Comparison of ENCODE assay signal across 9 mouse cellular contexts in the genomic region with DNA sequence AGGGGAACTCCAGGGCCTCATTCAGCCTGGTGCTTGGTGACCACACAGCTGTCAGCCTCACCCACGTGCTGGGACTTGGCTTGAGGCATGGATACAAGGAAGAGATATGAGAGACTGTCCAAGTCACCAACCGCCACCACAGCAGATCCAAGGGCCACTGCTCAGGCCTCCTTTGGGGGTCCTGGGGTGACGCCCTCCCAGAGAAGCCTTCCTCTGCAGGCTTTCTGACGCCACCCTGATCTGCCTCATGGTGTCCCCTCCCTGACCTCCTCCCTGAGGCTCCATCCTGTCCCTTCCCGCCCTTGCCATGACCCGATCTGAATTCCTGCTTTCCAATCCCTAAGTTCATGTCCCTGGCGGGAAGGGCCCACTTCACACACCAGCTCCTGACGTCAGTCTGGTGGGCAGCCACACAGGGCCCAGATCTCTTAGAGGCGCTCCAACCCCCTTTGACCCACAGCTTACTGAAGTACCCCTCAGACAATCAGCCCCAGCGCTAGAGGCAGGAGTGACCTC. TPM values are rescaled to one million over a fixed set of nuclear protein-coding genes. Genes with fewer than 3 reads are reported as not detected.
DNase-seq lines count a peak whose midpoint lies in the region; ATAC-seq and TF ChIP-seq lines count a peak whose summit lies in the region.
"Had no signal": no experiment of that assay in that cellular context is flagged by ENCODE, and none has a peak within 500 bp of the region (broad histone marks: within the 10 kb centered on the region; RNA-seq: fewer than 3 reads in every experiment).

No protein-coding gene starts in this region.

- no peak overlapping the region for H3K4me3 ChIP-seq in heart, adult 2 months
- H3K4me3 ChIP-seq in embryonic facial prominence, embryonic 15.5 days (replicated peaks): no peak overlapping the region
- H3K4me3 ChIP-seq in midbrain, embryonic 16.5 days (ENCODE audit: low read depth, low read length): no peak overlapping the region

- no peaks in the 10 kb centered on the region for H3K9me3 ChIP-seq in embryonic facial prominence, embryonic 15.5 days (replicated peaks)
- H3K9me3 ChIP-seq in midbrain, embryonic 16.5 days (replicated peaks; ENCODE audit: control insufficient read depth, low read length, poor library complexity, severe bottlenecking): peaks cover 4% of the 10 kb centered on the region; the same call in 1 of the 2 replicates

- no peak for ATAC-seq in embryonic facial prominence, embryonic 15.5 days (ENCODE audit: insufficient number of reproducible peaks, low FRiP score, low TSS enrichment, low read depth)
- ATAC-seq in midbrain, embryonic 16.5 days: no peak
- no peak for ATAC-seq in cerebellum, adult (ENCODE audit: insufficient number of reproducible peaks, low FRiP score, low TSS enrichment)

- TF ChIP-seq EP300 in heart, adult 2 months (IDR thresholded peaks at IDR 0.05; ENCODE audit: insufficient read depth, low read depth, low read length): no peak

- H3K9ac ChIP-seq in heart, adult 2 months (ENCODE audit: low read depth, low read length): no peak overlapping the region
- no peak overlapping the region for H3K9ac ChIP-seq in embryonic facial prominence, embryonic 15.5 days
- H3K9ac ChIP-seq in midbrain, embryonic 16.5 days (ENCODE audit: low read depth, low read length): no peak overlapping the region

- H3K27me3 ChIP-seq in heart, adult 2 months (ENCODE audit: control insufficient read depth, insufficient read depth, low read length): no peaks in the 10 kb centered on the region
- H3K27me3 ChIP-seq in embryonic facial prominence, embryonic 15.5 days: no peaks in the 10 kb centered on the region
- no peaks in the 10 kb centered on the region for H3K27me3 ChIP-seq in midbrain, embryonic 16.5 days (ENCODE audit: control insufficient read depth, insufficient read depth, low read depth, low read length)

- DNase-seq in heart, adult 2 months: no peak
- DNase-seq in heart, postnatal 25 days (ENCODE audit: low spot score): no peak
- peak; percentile 48 to 59 for DNase-seq in kidney, postnatal 36 days
- DNase-seq in ovary, adult 18-20 months (ENCODE audit: low spot score): no peak
- no peak for DNase-seq in thymus, postnatal 14 days
- DNase-seq: thymus, postnatal 4 days had no signal

- intact Hi-C loops in heart, adult 2 months (cut with DNase I): no loop called here
- intact Hi-C loops in heart, postnatal 25 days (cut with DNase I): no loop called here

- H3K36me3 ChIP-seq in heart, adult 2 months (ENCODE audit: control insufficient read depth, insufficient read depth, low read length): no peaks in the 10 kb centered on the region
- H3K36me3 ChIP-seq in embryonic facial prominence, embryonic 15.5 days: no peaks in the 10 kb centered on the region
- H3K36me3 ChIP-seq in midbrain, embryonic 16.5 days (ENCODE audit: control insufficient read depth, insufficient read depth, low read length): no peaks in the 10 kb centered on the region

- H3K79me2 ChIP-seq in heart, adult 2 months (replicated peaks; ENCODE audit: control insufficient read depth, insufficient read depth, low read length): no peaks in the 10 kb centered on the region

- H3K4me1 ChIP-seq in heart, adult 2 months (ENCODE audit: control insufficient read depth, insufficient read depth, low read length): peaks cover 18% of the 10 kb centered on the region
- peaks cover 24% of the 10 kb centered on the region for H3K4me1 ChIP-seq in embryonic facial prominence, embryonic 15.5 days
- H3K4me1 ChIP-seq in midbrain, embryonic 16.5 days (ENCODE audit: control insufficient read depth, insufficient read depth, low read length): peaks cover 16% of the 10 kb centered on the region

- TF ChIP-seq CTCF in heart, adult 2 months (IDR thresholded peaks at IDR 0.05): no peak

- peak overlapping the region; percentile 15 for H3K27ac ChIP-seq in heart, adult 2 months
- 0 out of 2 replicates have a peak overlapping the region, but pooled peaks have one; percentile 17 for H3K27ac ChIP-seq in embryonic facial prominence, embryonic 15.5 days (replicated peaks)
- H3K27ac ChIP-seq in midbrain, embryonic 16.5 days (ENCODE audit: low read length): peak overlapping the region; percentile 84

- TF ChIP-seq POLR2A in heart, adult 2 months (IDR thresholded peaks at IDR 0.05; ENCODE audit: insufficient read depth, low read depth, low read length): no peak

- WGBS in heart, adult 2 months: 56% methylated on average over 10 of the region's 10 CpGs
- WGBS in embryonic facial prominence, embryonic 15.5 days: 58% methylated on average over 10 of the region's 10 CpGs
- WGBS in midbrain, embryonic 16.5 days: 53% methylated on average over 10 of the region's 10 CpGs

- no peak overlapping the region for H3K4me2 ChIP-seq in embryonic facial prominence, embryonic 15.5 days (replicated peaks)
- no peak overlapping the region for H3K4me2 ChIP-seq in midbrain, embryonic 16.5 days (ENCODE audit: low read length)

RNA-seq across cellular contexts. Expression of gene Bahcc1, which starts 17.0 kb away (rescaled TPM):
- total RNA-seq in heart, adult 2 months (2021): 1 to 10 TPM; 5.4 to 9.7 TPM
- 5.9 and 6.4 TPM in 2 replicates for polyA plus RNA-seq in heart, adult 2 months (2012; rRNA removed)
- 1 to 10 TPM; 7.8 to 8.3 TPM for total RNA-seq in heart, postnatal 25 days (2021)
- polyA plus RNA-seq in embryonic facial prominence, embryonic 15.5 days (2015; fragmentation: Nextera tagmentation; extraction: Ambion mirVana): 7.9 and 9.3 TPM in 2 replicates
- 9.7 and 13.7 TPM in 2 replicates for polyA plus RNA-seq in midbrain, embryonic 16.5 days (2015; fragmentation: Nextera tagmentation; extraction: Ambion mirVana)

Comparison
In these comparisons a context has a peak if more than half of its experiments do, and no peak if none do; other contexts are left out.
1. DNase-seq: peak in kidney, postnatal 36 days (2 of 2); none in heart, adult 2 months (0 of 2), heart, postnatal 25 days (single experiment), ovary, adult 18-20 months (single experiment) and thymus, postnatal 14 days (single experiment).
2. H3K27ac ChIP-seq: peak in every context shown above with its lines; median percentile 84 in midbrain, embryonic 16.5 days; 17 in embryonic facial prominence, embryonic 15.5 days; 15 in heart, adult 2 months.